Mouse (Mus musculus) natural killer cell, adult 2 months (primary cell): ENCODE results near the gene Stpg4.
A peak's percentile ranks its signal among the peaks of the same experiment; 100 is the strongest.

Experiments
- DNase-seq, 2 experiments: peaks; one replicate each; pipeline ENCODE4 v3.0.0; 2022; ENCODE audit warnings: low spot score in 2 of 2

The Stpg4 gene

GRCm38 (mm10) chr17:87446767-87447611 lies 19.4 kb upstream of the Stpg4 start, which contains the start of gene Calm2:
Gene Calm2 (minus strand): TSS chr17:87446935.
- DNase-seq, result peak; percentile 98

GRCm38 (mm10) chr17:87445917-87446766 lies 18.6 kb upstream of the Stpg4 start:
- DNase-seq, result peak; percentile 30 to 59

- no peak for DNase-seq
Measured at GRCm38 (mm10) chr17:87445337-87445916, 17.9 kb upstream of the Stpg4 start.

GRCm38 (mm10) chr17:87444763-87445162 lies 17.2 kb upstream of the Stpg4 start:
- no peak for DNase-seq

GRCm38 (mm10) chr17:87441537-87441936 lies 14.0 kb upstream of the Stpg4 start:
- DNase-seq, result no peak

- DNase-seq, result no peak
Measured at GRCm38 (mm10) chr17:87439441-87439840, 11.9 kb upstream of the Stpg4 start.

GRCm38 (mm10) chr17:87433929-87434328 lies 6.4 kb upstream of the Stpg4 start:
- no peak for DNase-seq

- no peak for DNase-seq
Measured at GRCm38 (mm10) chr17:87432743-87433142, 5.2 kb upstream of the Stpg4 start.

GRCm38 (mm10) chr17:87432314-87432713 lies 4.8 kb upstream of the Stpg4 start:
- DNase-seq, result no peak

- no peak for DNase-seq
Measured at GRCm38 (mm10) chr17:87429431-87429830, 1.9 kb upstream of the Stpg4 start.

GRCm38 (mm10) chr17:87418082-87418481 lies 9.5 kb downstream of the Stpg4 start:
- DNase-seq, result no peak

- DNase-seq, result no peak
Measured at GRCm38 (mm10) chr17:87406646-87407045, 20.9 kb downstream of the Stpg4 start.

GRCm38 (mm10) chr17:87405576-87405975 lies 22.0 kb downstream of the Stpg4 start:
- DNase-seq, result peak in 1 of 2 experiments; percentile 18

GRCm38 (mm10) chr17:87403462-87403861 lies 24.1 kb downstream of the Stpg4 start:
- no peak for DNase-seq

- no peak for DNase-seq
Measured at GRCm38 (mm10) chr17:87402444-87402843, 25.1 kb downstream of the Stpg4 start.

GRCm38 (mm10) chr17:87397088-87397487 lies 30.5 kb downstream of the Stpg4 start:
- DNase-seq, result no peak

GRCm38 (mm10) chr17:87391242-87391641 lies 36.3 kb downstream of the Stpg4 start:
- no peak for DNase-seq

GRCm38 (mm10) chr17:87387068-87387467 lies 40.5 kb downstream of the Stpg4 start:
- peak in 1 of 2 experiments; percentile 47 for DNase-seq

GRCm38 (mm10) chr17:87385835-87386234 lies 41.7 kb downstream of the Stpg4 start:
- DNase-seq, result no peak

GRCm38 (mm10) chr17:87380681-87381080 lies 46.9 kb downstream of the Stpg4 start:
- DNase-seq, result no peak

GRCm38 (mm10) chr17:87379821-87380220 lies 47.7 kb downstream of the Stpg4 start:
- no peak for DNase-seq

GRCm38 (mm10) chr17:87379160-87379624 lies 48.3 kb downstream of the Stpg4 start:
- DNase-seq, result no peak
